Mouse (Mus musculus): ENCODE data around the gene Egf.

DNA sequence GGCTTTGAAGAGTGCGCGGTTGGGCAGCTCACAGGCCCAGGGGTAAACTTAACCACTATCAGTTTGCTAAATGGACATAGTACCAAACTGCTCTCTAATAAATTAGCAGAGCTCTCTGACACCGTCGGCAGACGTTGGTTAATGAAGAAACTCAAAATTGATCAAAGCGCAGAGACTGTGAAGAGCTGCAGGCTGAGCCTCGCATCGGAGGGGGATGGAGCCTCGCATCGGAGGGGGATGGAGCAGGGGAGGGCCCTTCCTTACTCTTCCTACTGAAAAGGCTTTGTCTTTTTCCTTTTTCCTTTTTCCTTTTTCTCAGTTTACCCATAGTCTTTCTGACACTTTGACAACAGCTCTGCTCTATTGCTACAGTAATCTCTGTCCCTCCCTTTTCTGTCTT, 26.3 kb upstream of the Egf start:
- no peak for TF ChIP-seq CTCF (IDR thresholded peaks at IDR 0.05; ENCODE audit: borderline replicate concordance, insufficient read depth, low read depth, low read length)
- TF ChIP-seq POLR2A (IDR thresholded peaks at IDR 0.05; ENCODE audit: borderline replicate concordance, insufficient read depth, low read length) = no peak
